Mouse (Mus musculus): Measurements from ENCODE around the gene Cela2a. TPM values are rescaled to one million over a fixed set of nuclear protein-coding genes. Genes with fewer than 3 reads are reported as not detected.

Gene Cela2a
- polyA plus RNA-seq, 1 experiment, result 124 TPM

DNA sequence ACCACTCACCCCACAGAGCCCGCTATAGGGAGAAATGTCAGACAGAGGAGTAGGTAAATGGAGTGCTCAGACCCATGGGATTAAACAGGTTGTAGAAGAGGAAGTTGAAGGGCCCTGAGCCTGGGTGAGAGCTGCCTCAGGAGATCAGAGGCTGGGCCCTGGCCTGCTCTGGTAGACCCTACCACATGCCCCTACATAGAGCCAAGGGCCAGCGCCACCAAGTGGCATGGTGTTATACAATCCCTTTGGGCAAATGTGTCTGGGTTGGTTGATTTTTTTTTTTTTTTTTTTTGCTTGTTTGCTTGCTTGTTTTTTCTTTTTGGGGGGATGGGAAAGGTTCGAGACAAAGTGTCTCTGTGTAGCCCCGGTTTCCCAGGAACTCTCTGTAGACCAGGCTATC is 21.9 kb downstream of the Cela2a start:
- Histone ChIP-seq H3K4me1 (ENCODE audit: control insufficient read depth, insufficient read depth, insufficient read length, low read length) (no peaks in the 10 kb centered on the region), H3K27me3 (ENCODE audit: control insufficient read depth, insufficient read depth, low read length) (no peaks in the 10 kb centered on the region), H3K27ac (ENCODE audit: insufficient read depth, low read depth, low read length) (no peak overlapping the region), H3K4me3 (ENCODE audit: low read depth, low read length) (no peak overlapping the region), H3K36me3 (ENCODE audit: control insufficient read depth, insufficient read depth, low read length) (peaks cover 39% of the 10 kb centered on the region)
- WGBS, result 93% methylated on average over 4 of the region's 4 CpGs
- no peak for TF ChIP-seq POLR2A (IDR thresholded peaks at IDR 0.05; ENCODE audit: low read depth, low read length)
- TF ChIP-seq CTCF (IDR thresholded peaks at IDR 0.05; ENCODE audit: extremely low read depth, insufficient read length, insufficient replicate concordance, low read depth, low read length), result no peak

DNA sequence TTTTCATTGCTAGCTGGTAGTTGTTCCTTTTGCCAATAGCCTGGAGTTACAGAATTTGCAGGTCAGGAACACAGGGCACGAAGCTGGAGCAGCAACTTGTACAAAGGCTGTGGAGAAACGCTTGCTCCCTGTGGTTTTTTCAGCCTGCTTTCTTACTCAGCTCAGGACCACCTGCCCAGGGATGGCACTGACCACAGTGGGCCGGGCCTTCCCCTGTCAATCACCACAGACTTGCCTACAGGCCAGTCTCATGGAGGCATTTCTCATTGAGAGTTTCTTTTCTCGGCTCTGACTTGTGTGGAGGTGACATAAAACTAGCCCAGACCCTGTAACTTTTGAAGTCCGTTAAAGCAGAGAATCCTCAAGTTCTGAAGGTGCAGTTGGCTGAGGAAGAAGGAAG is 28.4 kb downstream of the Cela2a start:
- Histone ChIP-seq H3K4me3 (ENCODE audit: low read depth, low read length) (no peak overlapping the region), H3K4me1 (ENCODE audit: control insufficient read depth, insufficient read depth, insufficient read length, low read length) (peaks cover 7% of the 10 kb centered on the region; the same call in 1 of the 2 replicates), H3K27ac (ENCODE audit: insufficient read depth, low read depth, low read length) (no peak overlapping the region), H3K27me3 (ENCODE audit: control insufficient read depth, insufficient read depth, low read length) (no peaks in the 10 kb centered on the region), H3K36me3 (ENCODE audit: control insufficient read depth, insufficient read depth, low read length) (peaks cover 11% of the 10 kb centered on the region)
- 91% methylated on average over 5 of the region's 5 CpGs for WGBS
- TF ChIP-seq CTCF (IDR thresholded peaks at IDR 0.05; ENCODE audit: extremely low read depth, insufficient read length, insufficient replicate concordance, low read depth, low read length), result no peak
- no peak for TF ChIP-seq POLR2A (IDR thresholded peaks at IDR 0.05; ENCODE audit: low read depth, low read length)

DNA sequence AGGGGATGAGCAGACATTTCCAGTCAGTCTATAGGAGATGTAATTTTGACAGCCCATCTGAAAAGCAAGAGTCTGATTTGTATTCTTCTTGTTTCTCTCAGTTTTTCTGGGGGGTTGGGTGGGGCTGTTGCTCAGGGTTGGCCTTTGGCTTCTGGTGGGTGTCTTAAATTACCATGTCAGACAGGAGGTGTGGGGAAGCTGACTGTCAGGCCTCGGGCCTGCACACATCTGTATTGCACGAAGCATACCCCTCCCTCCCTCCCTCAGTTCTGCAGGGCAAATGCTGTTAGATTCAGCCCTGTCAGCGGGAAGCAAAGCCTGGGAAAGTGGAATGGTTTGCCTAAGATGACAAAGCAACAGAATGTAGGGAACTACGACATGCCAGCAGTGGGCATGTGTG is 29.0 kb downstream of the Cela2a start:
- peaks cover 11% of the 10 kb centered on the region for H3K36me3 ChIP-seq (ENCODE audit: control insufficient read depth, insufficient read depth, low read length)

DNA sequence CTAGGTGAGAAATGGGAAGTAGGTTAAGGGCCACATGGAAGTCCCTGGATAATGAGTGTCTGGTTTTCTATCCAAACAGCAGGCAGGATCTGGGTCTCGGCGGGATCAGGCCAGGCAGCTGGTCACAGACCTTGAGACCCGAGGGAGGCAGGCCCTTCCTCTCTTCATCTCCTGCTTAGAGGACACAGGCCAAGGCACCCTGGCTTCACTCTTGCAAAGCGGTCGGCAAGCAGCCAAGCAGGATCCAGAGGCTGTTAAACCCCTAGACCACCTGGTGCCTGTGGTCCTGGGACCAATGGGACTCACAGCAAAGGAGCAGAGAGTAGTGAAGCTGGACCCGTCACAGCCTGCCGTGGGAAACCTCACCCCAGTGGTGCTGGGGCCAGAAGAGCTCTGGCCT is 29.6 kb downstream of the Cela2a start:
- no peak for TF ChIP-seq CTCF (IDR thresholded peaks at IDR 0.05; ENCODE audit: extremely low read depth, insufficient read length, insufficient replicate concordance, low read depth, low read length)
- TF ChIP-seq POLR2A (IDR thresholded peaks at IDR 0.05; ENCODE audit: low read depth, low read length), result no peak
- Histone ChIP-seq H3K27ac (ENCODE audit: insufficient read depth, low read depth, low read length) (no peak overlapping the region), H3K36me3 (ENCODE audit: control insufficient read depth, insufficient read depth, low read length) (peaks cover 11% of the 10 kb centered on the region), H3K4me3 (ENCODE audit: low read depth, low read length) (no peak overlapping the region), H3K4me1 (ENCODE audit: control insufficient read depth, insufficient read depth, insufficient read length, low read length) (peaks cover 7% of the 10 kb centered on the region; the same call in 1 of the 2 replicates), H3K27me3 (ENCODE audit: control insufficient read depth, insufficient read depth, low read length) (no peaks in the 10 kb centered on the region)
- 87% methylated on average over 7 of the region's 7 CpGs for WGBS

More for the DNA sequence above, 29.0 kb downstream of the Cela2a start:
- H3K4me3 ChIP-seq (ENCODE audit: low read depth, low read length), result no peak overlapping the region
- no peak overlapping the region for H3K27ac ChIP-seq (ENCODE audit: insufficient read depth, low read depth, low read length)
- no peak for TF ChIP-seq POLR2A (IDR thresholded peaks at IDR 0.05; ENCODE audit: low read depth, low read length)
- TF ChIP-seq CTCF (IDR thresholded peaks at IDR 0.05; ENCODE audit: extremely low read depth, insufficient read length, insufficient replicate concordance, low read depth, low read length), result no peak
- peaks cover 7% of the 10 kb centered on the region; the same call in 1 of the 2 replicates for H3K4me1 ChIP-seq (ENCODE audit: control insufficient read depth, insufficient read depth, insufficient read length, low read length)
- H3K27me3 ChIP-seq (ENCODE audit: control insufficient read depth, insufficient read depth, low read length), result no peaks in the 10 kb centered on the region
- 90% methylated on average over 4 of the region's 4 CpGs for WGBS

DNA sequence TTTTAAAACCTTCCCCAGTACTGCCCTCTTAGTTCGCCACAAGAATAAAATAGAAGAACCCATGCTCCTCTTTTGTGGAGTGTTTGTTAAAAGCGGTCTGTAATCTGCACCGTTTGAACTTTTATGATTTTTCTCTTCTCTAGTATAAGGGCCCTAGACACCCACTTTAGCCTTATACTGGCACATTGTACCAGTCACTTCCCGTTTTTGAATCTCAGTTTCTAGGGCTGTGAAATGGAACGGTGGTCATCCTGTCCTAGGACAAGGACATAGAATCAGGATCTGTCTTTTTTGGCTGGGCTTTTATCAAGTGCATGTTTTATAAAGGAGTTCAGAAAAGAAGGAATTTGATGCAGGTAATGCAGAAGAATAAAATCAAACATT is 31.8 kb downstream of the Cela2a start:
- H3K4me3 ChIP-seq (ENCODE audit: low read depth, low read length), result peak overlapping the region; percentile 88
- TF ChIP-seq POLR2A (IDR thresholded peaks at IDR 0.05; ENCODE audit: low read depth, low read length) (no peak), CTCF (IDR thresholded peaks at IDR 0.05; ENCODE audit: extremely low read depth, insufficient read length, insufficient replicate concordance, low read depth, low read length) (no peak)
- 2% methylated on average over 5 of the region's 5 CpGs for WGBS
- peaks cover 11% of the 10 kb centered on the region for H3K36me3 ChIP-seq (ENCODE audit: control insufficient read depth, insufficient read depth, low read length)
- no peaks in the 10 kb centered on the region for H3K27me3 ChIP-seq (ENCODE audit: control insufficient read depth, insufficient read depth, low read length)
- peaks cover 9% of the 10 kb centered on the region; the same call in 1 of the 2 replicates for H3K4me1 ChIP-seq (ENCODE audit: control insufficient read depth, insufficient read depth, insufficient read length, low read length)
- peak overlapping the region; percentile 95 for H3K27ac ChIP-seq (ENCODE audit: insufficient read depth, low read depth, low read length)

DNA sequence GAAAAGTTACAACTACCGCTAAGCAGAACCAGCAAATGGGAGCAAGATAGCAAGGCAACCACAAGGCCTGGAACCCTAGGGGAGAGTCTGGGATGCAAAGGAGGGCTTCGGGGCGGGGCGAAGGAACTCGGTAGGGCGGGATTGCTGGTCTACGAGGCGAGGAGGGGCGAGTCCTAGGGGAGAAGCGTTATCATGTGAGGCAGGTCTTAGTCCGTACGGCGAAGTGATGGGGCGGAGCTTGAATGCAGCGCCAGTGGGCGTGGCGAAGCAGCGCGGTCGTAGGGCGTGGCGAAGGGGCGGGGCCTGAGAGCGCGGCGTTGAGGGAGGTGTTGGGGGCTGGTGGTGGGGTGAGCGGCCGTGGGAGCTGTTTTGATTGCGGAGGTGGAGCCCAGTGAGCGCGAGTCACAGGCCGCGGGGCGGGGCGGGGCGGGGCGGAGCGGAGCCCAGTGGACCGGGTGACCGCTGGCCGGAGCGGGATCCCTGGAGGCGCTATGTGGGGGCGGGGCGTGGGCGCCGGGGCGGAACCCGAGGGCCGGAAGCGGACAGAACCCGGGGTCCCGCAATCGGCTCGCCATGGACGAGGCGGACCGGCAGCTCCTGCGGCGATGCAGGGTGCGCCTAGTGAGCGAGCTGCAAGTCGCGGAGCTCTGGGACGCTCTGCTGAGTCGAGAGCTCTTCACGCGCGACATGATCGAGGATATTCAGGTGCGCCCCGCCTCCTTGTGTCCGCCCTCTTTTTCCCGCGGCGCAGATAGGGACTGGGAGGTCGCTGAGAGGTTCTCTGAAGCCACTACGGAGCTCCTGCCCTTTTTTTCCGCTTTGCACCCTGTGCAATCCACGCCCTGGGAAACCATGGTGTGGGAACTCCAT is 32.4 kb downstream of the Cela2a start, which contains the start of gene Casp9:
Gene Casp9, plus strand, starts transcription at position 331 of the 870 bp plus-strand sequence.
- WGBS, result 2% methylated on average over 77 of the region's 80 CpGs
- no peaks in the 10 kb centered on the region for H3K27me3 ChIP-seq (ENCODE audit: control insufficient read depth, insufficient read depth, low read length)
- peak within 1 kb of the TSS; percentile 88 for H3K4me3 ChIP-seq (ENCODE audit: low read depth, low read length)
- peaks cover 9% of the 10 kb centered on the region; the same call in 1 of the 2 replicates for H3K4me1 ChIP-seq (ENCODE audit: control insufficient read depth, insufficient read depth, insufficient read length, low read length)
- peak within 1 kb of the TSS; percentile 95 for H3K27ac ChIP-seq (ENCODE audit: insufficient read depth, low read depth, low read length)
- peak; percentile 68 for TF ChIP-seq POLR2A (IDR thresholded peaks at IDR 0.05; ENCODE audit: low read depth, low read length)
- TF ChIP-seq CTCF (IDR thresholded peaks at IDR 0.05; ENCODE audit: extremely low read depth, insufficient read length, insufficient replicate concordance, low read depth, low read length), result peak; percentile 15; the same call in 1 of the 2 replicates
- H3K36me3 ChIP-seq (ENCODE audit: control insufficient read depth, insufficient read depth, low read length), result peaks cover 11% of the 10 kb centered on the region
